Mouse (Mus musculus) stomach, embryonic 16.5 days (tissue): ENCODE data around the gene Sox8. TPM values are rescaled to one million over a fixed set of nuclear protein-coding genes. Genes with fewer than 3 reads are reported as not detected.
A peak's percentile ranks its signal among the peaks of the same experiment; 100 is the strongest.

Source experiments
- ATAC-seq: fragments of 200-750 bp; cut with Nextera tagmentation; 2 replicates; pipeline ENCODE4 v1.8.0; 2017; ENCODE audit warnings: moderate number of reproducible peaks, moderate TSS enrichment; ENCODE audit not compliant: insufficient read depth, low FRiP score
- H3K27ac ChIP-seq: fragments of 300-500 bp; sonication (generic); 2 replicates; pipeline ENCODE4 v1.5.1; 2014; ENCODE audit warnings: low read length
- H3K27me3 ChIP-seq: fragments of 300-500 bp; sonication (generic); 2 replicates; pipeline ENCODE4 v1.6.1; 2014; ENCODE audit warnings: low read length, control low read depth, mixed read lengths; ENCODE audit not compliant: control insufficient read depth, insufficient read depth
- H3K36me3 ChIP-seq: fragments of 300-500 bp; sonication (generic); 2 replicates; pipeline ENCODE4 v1.6.1; 2014; ENCODE audit warnings: low read length; ENCODE audit not compliant: control insufficient read depth, insufficient read depth
- H3K4me1 ChIP-seq: fragments of 300-500 bp; sonication (generic); 2 replicates; pipeline ENCODE4 v1.6.1; 2014; ENCODE audit warnings: low read length, control low read depth, mixed read lengths; ENCODE audit not compliant: control insufficient read depth, insufficient read depth
- H3K4me2 ChIP-seq: fragments of 300-500 bp; sonication (generic); 2 replicates; pipeline ENCODE4 v1.6.1; 2014; ENCODE audit warnings: low read depth, low read length, mixed read lengths
- H3K4me3 ChIP-seq: fragments of 300-500 bp; sonication (generic); replicated peaks from 2 replicates; pipeline ENCODE4 v1.5.1; 2014; ENCODE audit warnings: mild to moderate bottlenecking, low read length
- H3K9ac ChIP-seq: fragments of 300-500 bp; sonication (generic); 2 replicates; pipeline ENCODE4 v1.6.1; 2014; ENCODE audit warnings: low read length
- H3K9me3 ChIP-seq: fragments of 300-500 bp; sonication (generic); replicated peaks from 2 replicates; pipeline ENCODE4 v1.6.1; 2016; ENCODE audit warnings: low read length, control low read depth; ENCODE audit not compliant: control insufficient read depth
- WGBS: fragments of 180-500 bp; shearing (Covaris S2); extraction: QIAGEN DNeasy Blood & Tissue Kit; methylation state at CpG from one replicate; pipeline ENCODE4 v1.1.7; 2014; 5-methylcytosine and 5-hydroxymethylcytosine counted together
- polyA plus RNA-seq: library from polyadenylated mRNA; unstranded; fragments of >200 nt; fragmentation: Nextera tagmentation; extraction: Ambion mirVana; gene quantifications from 2 replicates; pipeline ENCODE4 v1.2.1, GENCODE M21; 2015

The Sox8 gene
- polyA plus RNA-seq, 1 experiment from 2014 or later, result 3.3 TPM

DNA sequence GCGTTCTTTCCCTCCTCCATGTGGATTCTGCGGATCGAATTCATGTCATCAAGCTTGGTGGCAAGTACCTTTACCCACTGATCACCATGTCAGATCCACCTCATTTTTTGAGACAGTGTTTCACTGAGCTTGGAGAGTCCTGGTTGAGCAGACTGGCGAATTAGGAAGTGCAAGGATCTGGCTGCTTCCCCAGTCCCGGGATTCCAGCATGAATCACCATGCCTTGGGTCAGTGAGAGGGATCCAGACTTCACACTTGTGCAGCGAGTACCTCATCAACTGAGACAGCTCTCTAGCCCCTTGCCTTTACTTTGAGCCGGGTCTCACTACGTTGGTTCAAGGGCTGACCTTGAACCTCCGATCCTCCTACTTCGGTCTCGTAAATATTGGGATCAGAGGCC, 19.2 kb downstream of the Sox8 start:
- no peaks in the 10 kb centered on the region for H3K36me3 ChIP-seq
- H3K4me1 ChIP-seq, result peaks cover 11% of the 10 kb centered on the region
- H3K4me2 ChIP-seq, result no peak overlapping the region
- no peak for ATAC-seq
- H3K9me3 ChIP-seq, result no peaks in the 10 kb centered on the region
- no peak overlapping the region for H3K4me3 ChIP-seq
- WGBS, result 81% methylated on average over 11 of the region's 11 CpGs
- H3K27me3 ChIP-seq, result 0 out of 2 replicates have a peak, but pooled peaks cover 3% of the 10 kb centered on the region
- H3K9ac ChIP-seq, result no peak overlapping the region
- no peak overlapping the region for H3K27ac ChIP-seq

DNA sequence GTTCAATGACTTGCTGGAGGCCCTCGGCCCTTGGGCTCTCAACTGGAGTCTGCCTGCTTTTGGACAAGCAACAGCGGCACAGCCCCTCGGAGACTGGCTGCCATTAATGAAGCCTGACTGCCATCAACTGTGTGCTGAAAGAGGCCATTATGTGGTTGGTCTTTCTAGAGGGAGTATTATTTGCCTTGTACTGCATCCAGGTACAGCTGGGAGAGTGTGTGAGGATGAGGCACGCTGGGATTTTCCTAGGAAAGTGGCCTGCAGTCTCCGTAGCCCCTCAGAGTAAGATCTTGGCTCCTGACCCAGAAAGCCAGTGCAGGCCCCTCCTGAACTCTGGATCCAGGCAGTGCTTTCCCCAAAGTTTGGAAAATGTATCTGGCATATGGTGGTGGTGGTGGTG, 20.5 kb downstream of the Sox8 start:
- Histone ChIP-seq H3K27me3 (no peaks in the 10 kb centered on the region), H3K4me1 (no peaks in the 10 kb centered on the region), H3K36me3 (no peaks in the 10 kb centered on the region), H3K4me2 (no peak overlapping the region), H3K4me3 (no peak overlapping the region), H3K27ac (no peak overlapping the region), H3K9ac (no peak overlapping the region), H3K9me3 (no peaks in the 10 kb centered on the region)
- ATAC-seq, result no peak
- 81% methylated on average over 5 of the region's 5 CpGs for WGBS

DNA sequence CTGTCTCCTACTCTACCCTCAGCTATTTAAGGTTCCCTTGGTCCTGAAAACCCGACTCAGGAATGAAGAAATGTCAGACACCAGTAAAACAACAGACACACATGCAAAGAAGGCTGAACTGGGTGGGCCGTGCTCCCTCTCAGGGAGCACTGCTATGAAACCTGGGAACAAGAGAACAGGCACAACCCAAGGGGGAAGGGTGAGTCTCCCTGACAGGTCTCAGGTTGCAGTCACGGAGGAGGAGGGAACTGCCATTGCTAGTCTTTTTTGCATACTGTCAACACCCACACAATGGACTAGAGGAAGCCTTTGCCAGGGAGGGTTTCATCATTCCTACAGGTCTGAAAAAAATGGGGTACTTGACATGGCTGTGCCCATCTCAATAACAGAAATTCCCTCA, 23.5 kb downstream of the Sox8 start:
- 24% methylated on average over 3 of the region's 3 CpGs for WGBS
- H3K9ac ChIP-seq, result no peak overlapping the region

DNA sequence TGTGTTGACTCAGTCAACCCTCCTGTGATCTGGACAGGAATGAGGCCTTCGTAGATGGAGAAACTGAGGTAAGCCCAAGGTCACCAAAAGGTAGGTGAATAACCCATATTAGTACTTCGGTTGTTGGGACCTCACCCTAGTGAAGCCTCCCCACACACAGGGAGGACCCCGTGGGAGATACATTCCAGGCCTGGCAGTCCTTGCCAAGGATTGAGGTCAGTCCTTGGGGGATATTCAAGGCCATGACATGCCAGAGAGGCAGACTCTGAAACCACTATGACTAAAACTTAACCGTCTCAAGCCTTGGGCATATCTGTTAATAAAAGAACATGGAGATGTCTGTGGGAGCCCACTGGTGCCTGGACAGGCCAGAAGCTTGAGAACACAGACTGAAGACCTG, 28.7 kb downstream of the Sox8 start:
- H3K4me2 ChIP-seq, result no peak overlapping the region
- WGBS, result 80% methylated on average over 4 of the region's 4 CpGs

More for the DNA sequence above, 23.5 kb downstream of the Sox8 start:
- ATAC-seq, result no peak
- H3K27ac ChIP-seq, result no peak overlapping the region
- no peaks in the 10 kb centered on the region for H3K9me3 ChIP-seq
- no peaks in the 10 kb centered on the region for H3K36me3 ChIP-seq
- H3K27me3 ChIP-seq, result no peaks in the 10 kb centered on the region
- no peak overlapping the region for H3K4me3 ChIP-seq
- H3K4me2 ChIP-seq, result no peak overlapping the region
- no peaks in the 10 kb centered on the region for H3K4me1 ChIP-seq

DNA sequence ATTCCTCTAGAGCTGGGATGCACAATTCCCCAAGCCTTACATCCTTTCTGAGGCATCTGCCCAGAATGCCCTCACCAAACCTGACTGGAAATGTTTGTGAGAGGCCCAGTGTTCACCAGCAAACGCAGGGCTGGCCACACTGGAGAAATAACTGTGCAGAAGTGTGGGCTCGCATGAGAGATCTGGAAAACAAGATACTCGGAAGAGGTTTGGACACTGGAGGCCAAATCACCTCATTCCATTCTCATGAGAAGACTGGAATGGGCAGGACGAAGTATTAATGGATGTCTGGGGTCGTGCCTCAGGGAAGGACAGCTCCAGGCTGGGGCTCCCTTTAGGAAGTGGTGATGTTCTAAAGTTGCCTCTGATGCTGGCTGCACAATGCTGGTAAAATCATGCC, 29.8 kb downstream of the Sox8 start:
- H3K27ac ChIP-seq, result no peak overlapping the region
- no peaks in the 10 kb centered on the region for H3K9me3 ChIP-seq
- no peak overlapping the region for H3K4me2 ChIP-seq
- no peaks in the 10 kb centered on the region for H3K27me3 ChIP-seq
- no peak overlapping the region for H3K4me3 ChIP-seq
- peaks cover 3% of the 10 kb centered on the region; the same call in 1 of the 2 replicates for H3K4me1 ChIP-seq
- no peak overlapping the region for H3K9ac ChIP-seq
- 62% methylated on average over 5 of the region's 5 CpGs for WGBS
- no peaks in the 10 kb centered on the region for H3K36me3 ChIP-seq
- no peak for ATAC-seq

More for the DNA sequence above, 28.7 kb downstream of the Sox8 start:
- Histone ChIP-seq H3K9me3 (no peaks in the 10 kb centered on the region), H3K27ac (no peak overlapping the region), H3K36me3 (no peaks in the 10 kb centered on the region), H3K4me3 (no peak overlapping the region), H3K27me3 (no peaks in the 10 kb centered on the region), H3K9ac (no peak overlapping the region), H3K4me1 (peaks cover 3% of the 10 kb centered on the region; the same call in 1 of the 2 replicates)
- no peak for ATAC-seq

DNA sequence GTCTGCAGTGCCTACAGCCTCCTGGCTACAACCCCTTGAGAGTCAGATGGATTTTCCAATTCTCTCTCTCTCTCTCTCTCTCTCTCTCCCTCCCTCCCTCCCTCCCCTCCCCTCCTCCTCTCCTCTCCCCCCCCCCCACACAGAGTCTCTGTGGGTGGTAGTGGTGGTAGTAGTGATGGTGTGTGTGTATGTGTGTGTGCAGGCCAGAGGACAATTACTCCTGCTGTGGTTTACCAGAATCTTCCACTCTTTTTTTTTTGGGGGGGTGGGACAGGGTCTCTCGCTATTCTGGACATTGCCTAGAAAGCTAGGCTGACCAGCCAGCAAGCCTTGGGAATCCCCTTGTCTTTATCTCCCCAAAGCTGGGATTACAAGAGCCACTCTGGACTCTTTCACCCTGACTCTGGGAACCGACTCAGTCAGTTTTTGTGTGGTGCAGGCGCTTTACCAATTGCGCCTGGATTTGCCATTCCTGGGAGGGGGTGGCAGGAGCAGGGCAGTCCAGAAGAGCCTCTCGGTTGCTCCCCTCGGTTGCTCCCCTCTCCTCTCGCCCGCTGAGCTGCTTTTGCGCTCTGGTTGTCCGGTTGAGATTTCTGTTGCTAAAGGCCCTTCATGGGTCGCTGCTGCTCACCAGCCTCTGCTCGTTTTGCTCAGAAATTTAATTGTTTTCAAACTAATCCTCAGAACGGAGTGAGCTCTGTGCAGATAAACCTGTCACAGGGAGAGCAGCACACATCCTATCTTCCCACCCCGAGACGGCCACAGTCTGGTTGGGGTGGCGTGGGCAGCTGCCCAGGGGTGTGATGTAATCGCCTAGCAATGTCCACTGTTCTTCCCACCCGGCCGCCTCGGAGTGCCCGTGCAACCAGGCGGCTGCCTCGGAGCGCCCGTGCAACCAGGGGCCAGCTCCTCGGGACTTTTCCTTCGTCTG, 31.3 kb downstream of the Sox8 start:
- no peaks in the 10 kb centered on the region for H3K27me3 ChIP-seq
- H3K27ac ChIP-seq, result peak overlapping the region; percentile 7; the same call in 1 of the 2 replicates
- H3K4me3 ChIP-seq, result no peak overlapping the region
- H3K4me2 ChIP-seq, result no peak overlapping the region
- 37% methylated on average over 27 of the region's 27 CpGs for WGBS
- H3K9me3 ChIP-seq, result no peaks in the 10 kb centered on the region
- H3K36me3 ChIP-seq, result no peaks in the 10 kb centered on the region
- peaks cover 3% of the 10 kb centered on the region; the same call in 1 of the 2 replicates for H3K4me1 ChIP-seq
- ATAC-seq, result peak; percentile 58; the same call in 1 of the 2 replicates
- no peak overlapping the region for H3K9ac ChIP-seq

DNA sequence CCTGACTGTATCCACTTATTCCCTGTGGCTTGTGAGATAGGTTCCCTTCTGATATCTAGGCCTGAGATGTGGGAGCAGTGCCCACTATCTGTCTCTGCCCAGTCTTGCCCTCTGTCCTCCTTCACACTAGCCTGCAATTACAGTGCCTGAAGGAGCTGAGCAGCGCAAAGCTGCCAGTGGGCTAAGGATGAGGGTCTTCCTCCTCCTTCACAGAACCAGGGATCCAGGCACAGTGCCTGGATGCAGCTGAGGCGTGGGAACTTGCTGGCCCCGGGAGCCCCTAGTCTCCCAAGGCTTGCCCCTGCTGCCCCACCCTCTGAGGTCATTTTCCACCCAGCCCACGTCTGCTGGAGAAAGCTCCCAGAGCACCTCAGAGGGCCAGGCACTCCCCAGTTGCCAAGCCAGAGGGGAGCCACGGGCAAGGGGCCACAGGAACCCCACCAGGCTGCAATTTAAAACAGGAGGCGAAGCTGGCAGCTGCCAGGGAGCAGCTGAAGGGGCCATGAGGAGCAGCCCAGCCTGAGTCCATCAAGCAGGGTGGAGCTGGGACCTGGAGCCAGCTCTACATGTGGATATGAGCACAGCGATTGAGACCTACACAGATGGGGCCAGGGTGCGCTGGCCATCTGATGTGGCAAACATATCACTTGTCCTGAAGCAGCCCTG, 40.0 kb downstream of the Sox8 start:
- 62% methylated on average over 8 of the region's 8 CpGs for WGBS
- ATAC-seq, result no peak

DNA sequence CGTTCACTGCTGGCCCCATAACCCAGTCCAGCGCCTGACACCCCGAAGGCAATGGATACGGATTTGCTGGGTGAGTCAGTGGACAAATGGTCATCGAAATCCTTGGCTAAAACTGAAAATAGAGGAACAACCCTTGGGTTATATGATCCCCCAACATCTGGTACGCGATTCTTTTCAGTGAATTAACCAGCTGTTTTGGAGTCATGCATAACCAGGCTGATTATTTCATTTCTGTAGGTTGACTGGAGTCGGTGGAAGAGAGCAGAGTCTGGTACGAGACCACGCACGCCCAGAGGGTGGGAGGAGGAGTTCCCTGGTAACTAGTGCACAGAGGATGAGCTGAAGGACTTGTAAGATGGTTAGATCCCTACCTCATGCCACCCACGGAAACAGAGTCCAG, 48.4 kb downstream of the Sox8 start:
- Histone ChIP-seq H3K27ac (no peak overlapping the region), H3K4me3 (no peak overlapping the region), H3K36me3 (no peaks in the 10 kb centered on the region), H3K4me2 (no peak overlapping the region), H3K9me3 (no peaks in the 10 kb centered on the region), H3K4me1 (0 out of 2 replicates have a peak, but pooled peaks cover 3% of the 10 kb centered on the region), H3K27me3 (no peaks in the 10 kb centered on the region), H3K9ac (no peak overlapping the region)
- no peak for ATAC-seq
- 76% methylated on average over 12 of the region's 12 CpGs for WGBS

More for the DNA sequence above, 40.0 kb downstream of the Sox8 start:
- 0 out of 2 replicates have a peak, but pooled peaks cover 3% of the 10 kb centered on the region for H3K4me1 ChIP-seq
- H3K27me3 ChIP-seq, result no peaks in the 10 kb centered on the region
- no peak overlapping the region for H3K27ac ChIP-seq
- H3K4me3 ChIP-seq, result no peak overlapping the region
- no peaks in the 10 kb centered on the region for H3K36me3 ChIP-seq
- no peaks in the 10 kb centered on the region for H3K9me3 ChIP-seq
- H3K4me2 ChIP-seq, result no peak overlapping the region
- H3K9ac ChIP-seq, result no peak overlapping the region

DNA sequence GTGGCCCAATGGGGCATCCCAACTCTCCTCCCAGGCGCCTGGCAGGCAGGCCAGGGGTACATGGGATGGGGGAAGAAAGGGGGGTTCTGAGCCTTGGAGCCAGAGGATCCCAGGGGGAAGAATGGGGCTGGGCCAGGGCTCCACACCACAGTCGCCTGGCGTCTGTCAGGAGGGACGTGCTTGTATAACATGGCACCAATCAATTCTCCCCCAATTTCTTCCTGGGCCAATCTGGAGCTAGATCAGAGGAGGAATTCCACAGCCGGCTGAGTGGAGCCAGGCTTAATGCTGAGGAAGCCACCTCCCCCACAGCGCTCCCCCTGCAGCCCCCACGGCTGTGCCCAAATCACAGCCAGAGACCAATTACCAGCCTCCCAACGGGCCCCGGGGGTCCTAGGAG, 50.0 kb downstream of the Sox8 start:
- Histone ChIP-seq H3K36me3 (no peaks in the 10 kb centered on the region), H3K4me3 (no peak overlapping the region), H3K27me3 (no peaks in the 10 kb centered on the region), H3K4me1 (no peaks in the 10 kb centered on the region), H3K9ac (0 out of 2 replicates have a peak overlapping the region, but pooled peaks have one; percentile 7), H3K4me2 (no peak overlapping the region), H3K27ac (no peak overlapping the region), H3K9me3 (no peaks in the 10 kb centered on the region)
- ATAC-seq, result no peak
- WGBS, result 46% methylated on average over 9 of the region's 9 CpGs
